Mouse (Mus musculus) midbrain, embryonic 12.5 days (tissue): Measurements from ENCODE around the gene Tbc1d9b. TPM values are rescaled to one million over a fixed set of nuclear protein-coding genes. Genes with fewer than 3 reads are reported as not detected.
"Not testable (repeated sequence)": the region's sequence is repeated elsewhere in the genome, so short reads cannot be mapped to it uniquely, and the experiment has no call there.

Source experiments
- ATAC-seq: fragments of 200-750 bp; cut with Nextera tagmentation; 2 replicates; pipeline ENCODE4 v1.8.0; 2017; ENCODE audit warnings: low read depth, moderate TSS enrichment, moderate library complexity; ENCODE audit not compliant: low FRiP score
- H3K27ac ChIP-seq: fragments of 300-500 bp; sonication (generic); replicated peaks from 2 replicates; pipeline ENCODE4 v1.5.1; 2016; ENCODE audit warnings: mild to moderate bottlenecking
- H3K27me3 ChIP-seq: fragments of 300-500 bp; sonication (generic); 2 replicates; pipeline ENCODE4 v1.6.1; 2016; ENCODE audit warnings: mild to moderate bottlenecking
- H3K36me3 ChIP-seq: fragments of 300-500 bp; sonication (generic); 2 replicates; pipeline ENCODE4 v1.6.1; 2016
- H3K4me1 ChIP-seq: fragments of 300-500 bp; sonication (generic); 2 replicates; pipeline ENCODE4 v1.6.1; 2016
- H3K4me2 ChIP-seq: fragments of 300-500 bp; sonication (generic); replicated peaks from 2 replicates; pipeline ENCODE4 v1.6.1; 2016; ENCODE audit warnings: mild to moderate bottlenecking, moderate library complexity
- H3K4me3 ChIP-seq: fragments of 300-500 bp; sonication (generic); 2 replicates; pipeline ENCODE4 v1.5.1; 2016; ENCODE audit warnings: mild to moderate bottlenecking
- H3K9ac ChIP-seq: fragments of 300-500 bp; sonication (generic); replicated peaks from 2 replicates; pipeline ENCODE4 v1.6.1; 2016; ENCODE audit warnings: mild to moderate bottlenecking, moderate library complexity
- H3K9me3 ChIP-seq: fragments of 300-500 bp; sonication (generic); 2 replicates; pipeline ENCODE4 v1.6.1; 2016; ENCODE audit warnings: mild to moderate bottlenecking
- WGBS: fragments of 180-500 bp; shearing (Covaris S2); methylation state at CpG from one replicate; pipeline ENCODE4 v1.1.7; 2016; 5-methylcytosine and 5-hydroxymethylcytosine counted together
- polyA plus RNA-seq: library from polyadenylated mRNA; unstranded; fragments of >200 nt; fragmentation: Nextera tagmentation; extraction: Ambion mirVana; gene quantifications from 2 replicates; pipeline ENCODE4 v1.2.1, GENCODE M21; 2016

Gene Tbc1d9b
- 41.1 and 45.2 TPM in 2 replicates for polyA plus RNA-seq

DNA sequence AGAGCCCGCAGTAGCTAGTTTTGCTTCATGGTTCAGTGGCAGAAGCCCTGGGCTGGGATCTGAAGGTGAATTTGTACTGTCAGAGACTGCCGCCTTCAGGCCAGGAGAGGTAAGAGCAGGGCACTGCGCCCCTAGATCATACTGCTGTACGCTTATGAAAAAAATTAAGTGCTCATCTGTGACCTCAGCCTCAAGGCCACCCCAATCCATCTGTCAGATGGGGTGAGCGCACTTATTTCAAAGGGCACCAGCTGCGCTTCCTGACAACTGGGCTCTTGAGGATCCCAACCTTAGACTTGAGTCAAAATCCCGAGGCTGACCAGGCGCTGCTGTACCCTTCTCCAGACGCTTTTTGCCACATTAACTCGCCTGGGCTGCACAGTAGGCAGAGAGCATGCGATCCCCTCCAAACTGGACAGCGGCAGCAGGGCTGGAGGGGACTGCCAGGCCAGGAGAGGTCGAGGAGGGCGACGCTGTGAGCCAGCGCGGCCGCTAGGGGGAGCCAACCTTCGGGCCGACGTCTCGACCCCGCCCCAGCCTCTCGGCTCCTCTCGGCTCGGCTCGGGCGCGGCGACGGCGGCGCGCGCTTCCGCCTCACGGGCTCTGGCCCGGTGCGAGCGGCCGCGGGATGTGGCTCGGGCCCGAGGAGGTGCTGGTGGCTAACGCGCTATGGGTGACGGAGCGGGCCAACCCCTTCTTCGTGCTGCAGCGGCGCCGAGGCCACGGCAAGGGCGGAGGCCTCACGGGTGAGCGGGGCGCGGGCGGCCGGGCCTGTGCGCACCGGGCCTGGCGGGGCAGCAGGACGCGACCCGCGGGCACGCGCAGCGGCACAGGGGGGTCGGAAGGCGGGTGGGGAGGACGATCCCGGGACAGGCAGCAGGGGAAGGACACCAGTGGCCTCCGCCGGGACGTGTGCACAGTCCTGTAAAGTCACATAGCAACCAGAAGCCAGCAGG lies at the start of gene Tbc1d9b:
TSS of gene Tbc1d9b (plus strand) at position 586 of the 956 bp plus-strand sequence.
- peaks cover 13% of the 10 kb centered on the region for H3K4me1 ChIP-seq
- no peaks in the 10 kb centered on the region for H3K27me3 ChIP-seq
- H3K4me3 ChIP-seq = peak within 1 kb of the TSS; percentile 63
- peak within 1 kb of the TSS; percentile 88 for H3K27ac ChIP-seq
- H3K36me3 ChIP-seq = peaks cover 8% of the 10 kb centered on the region
- WGBS = under 1% methylated on average over 77 of the region's 77 CpGs
- peak within 1 kb of the TSS; percentile 96 for H3K9ac ChIP-seq
- ATAC-seq = peak; percentile 94
- peak within 1 kb of the TSS; percentile 85 for H3K4me2 ChIP-seq
- no peaks in the 10 kb centered on the region for H3K9me3 ChIP-seq

DNA sequence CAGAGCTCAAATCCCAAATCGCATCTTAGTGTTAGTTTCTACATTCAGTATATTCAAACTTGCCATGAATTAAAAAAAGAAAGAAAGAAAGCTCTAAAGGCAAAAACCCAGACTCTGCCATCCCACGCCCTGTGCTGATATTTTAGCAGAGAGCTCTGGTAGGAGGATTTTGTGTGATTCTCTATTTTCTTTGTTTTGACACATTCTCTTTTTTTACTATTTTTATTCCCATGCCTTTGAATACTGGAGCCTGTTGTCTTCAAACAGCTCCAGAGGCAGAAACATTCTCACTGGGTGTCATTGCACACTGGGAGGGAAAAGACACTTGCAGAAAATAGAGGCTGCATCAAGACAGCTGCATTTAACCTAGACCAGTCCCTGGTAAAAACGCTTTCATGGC lies 45.0 kb upstream of the Tbc1d9b start:
- Histone ChIP-seq H3K9ac (no peak overlapping the region), H3K4me3 (no peak overlapping the region), H3K27ac (no peak overlapping the region), H3K4me2 (no peak overlapping the region), H3K36me3 (peaks cover 47% of the 10 kb centered on the region), H3K4me1 (peaks cover 12% of the 10 kb centered on the region), H3K27me3 (no peaks in the 10 kb centered on the region), H3K9me3 (no peaks in the 10 kb centered on the region)
- 94% methylated on average over 3 of the region's 3 CpGs for WGBS
- ATAC-seq = no peak

DNA sequence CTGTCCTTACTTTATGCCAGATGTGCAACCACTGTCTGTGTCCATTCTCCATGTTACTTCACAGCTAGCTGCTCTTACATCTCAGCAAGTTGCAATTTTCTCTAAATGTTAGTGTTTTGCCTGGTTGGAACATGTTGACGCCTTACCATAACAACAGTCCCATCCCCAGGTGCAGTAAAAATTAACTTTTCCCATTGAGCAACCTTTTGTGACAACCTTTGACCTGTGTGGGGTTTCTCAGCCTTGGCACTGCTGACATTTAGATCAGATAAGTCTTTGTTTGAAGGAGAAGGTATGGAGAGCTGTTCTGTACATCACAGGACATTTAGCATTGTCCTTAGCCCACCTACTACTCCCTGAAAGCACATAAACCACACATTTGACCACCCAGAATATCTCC lies 41.4 kb upstream of the Tbc1d9b start:
- Histone ChIP-seq H3K9me3 (no peaks in the 10 kb centered on the region), H3K27me3 (no peaks in the 10 kb centered on the region), H3K9ac (no peak overlapping the region), H3K4me1 (peaks cover 15% of the 10 kb centered on the region), H3K27ac (no peak overlapping the region), H3K4me3 (no peak overlapping the region), H3K36me3 (peaks cover 61% of the 10 kb centered on the region), H3K4me2 (no peak overlapping the region)
- no peak for ATAC-seq
- 90% methylated on average over 1 of the region's 1 CpGs for WGBS

DNA sequence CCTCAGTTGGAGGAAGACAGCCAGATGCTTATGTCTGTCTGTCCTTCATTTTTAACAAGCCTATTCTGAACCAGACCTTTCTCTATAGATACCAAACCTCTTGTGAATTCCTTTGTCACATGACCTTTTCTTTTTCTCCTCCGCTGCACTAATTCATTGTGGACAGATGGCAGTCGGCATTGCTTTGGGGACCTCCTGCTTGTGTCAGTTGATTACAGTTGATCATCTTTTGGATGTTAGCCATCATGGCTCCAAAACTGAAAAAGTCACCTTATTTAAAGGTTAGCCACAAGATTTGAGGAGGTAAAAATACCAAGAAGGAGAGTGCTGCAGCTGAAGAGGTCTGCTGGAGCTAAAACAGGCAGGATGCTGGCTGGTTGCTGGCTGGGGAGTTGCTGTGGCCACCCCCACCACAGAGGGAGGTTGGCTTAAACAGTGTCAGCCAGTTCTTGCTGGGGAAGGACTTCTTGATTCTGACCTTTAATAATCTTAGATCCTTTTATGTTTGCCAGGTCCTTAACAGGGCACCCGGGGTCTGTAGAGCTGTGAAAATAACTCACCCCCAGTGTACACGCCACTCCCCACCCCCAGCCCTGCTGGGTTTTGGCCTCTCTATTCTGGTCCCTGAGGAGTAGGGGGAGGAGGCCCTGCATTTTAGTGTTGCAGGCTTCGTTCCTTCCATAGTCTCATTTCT lies 40.1 kb upstream of the Tbc1d9b start:
- H3K36me3 ChIP-seq = peaks cover 69% of the 10 kb centered on the region
- H3K9ac ChIP-seq = no peak overlapping the region
- H3K4me2 ChIP-seq = no peak overlapping the region
- no peaks in the 10 kb centered on the region for H3K27me3 ChIP-seq
- 52% methylated on average over 5 of the region's 5 CpGs for WGBS
- H3K9me3 ChIP-seq = no peaks in the 10 kb centered on the region
- peak overlapping the region; percentile 35 for H3K27ac ChIP-seq
- H3K4me1 ChIP-seq = peaks cover 15% of the 10 kb centered on the region
- H3K4me3 ChIP-seq = no peak overlapping the region
- no peak for ATAC-seq

DNA sequence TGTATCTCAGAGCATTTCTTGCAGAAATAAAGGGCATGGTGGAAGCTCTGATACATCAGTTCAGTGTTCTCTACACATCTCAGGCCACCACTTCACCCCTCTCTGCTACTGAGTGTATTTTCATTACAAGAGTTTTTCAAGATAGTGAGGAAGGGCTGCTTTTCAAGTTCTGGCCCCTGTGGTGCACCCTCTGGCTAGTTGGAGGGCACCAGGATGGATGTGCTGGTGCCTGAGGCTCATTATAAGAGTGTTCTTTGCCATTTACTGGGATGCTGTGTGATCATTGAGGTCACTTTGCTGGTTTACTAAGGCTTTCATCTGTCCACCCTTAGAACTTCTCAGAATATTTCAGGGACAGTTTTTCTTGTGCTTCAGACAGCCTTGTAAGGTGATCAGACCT lies 39.5 kb upstream of the Tbc1d9b start:
- Histone ChIP-seq H3K4me1 (peaks cover 15% of the 10 kb centered on the region), H3K9ac (no peak overlapping the region), H3K4me2 (no peak overlapping the region), H3K9me3 (no peaks in the 10 kb centered on the region), H3K4me3 (no peak overlapping the region), H3K27ac (peak overlapping the region; percentile 35; the same call in 1 of the 2 replicates), H3K27me3 (no peaks in the 10 kb centered on the region), H3K36me3 (peaks cover 69% of the 10 kb centered on the region)
- ATAC-seq = no peak

DNA sequence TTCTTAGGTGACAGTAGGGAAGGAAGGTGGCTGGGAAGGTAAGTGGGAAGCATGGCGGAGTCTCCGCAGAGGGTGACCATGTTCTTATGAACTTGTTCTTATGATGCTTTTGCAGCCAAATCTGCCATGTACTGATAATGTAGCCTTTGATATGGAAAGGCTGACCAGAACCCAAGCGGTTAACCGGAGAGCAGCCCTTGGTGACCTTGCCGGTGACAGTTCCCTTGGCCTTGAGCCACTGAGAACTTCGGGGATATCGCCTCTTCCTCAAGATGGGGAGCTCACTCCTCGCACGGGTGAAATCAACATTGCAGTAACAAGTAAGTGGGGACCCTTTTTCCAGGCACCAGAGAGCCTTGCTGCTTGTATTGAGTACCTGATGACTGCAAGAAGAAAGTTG lies 35.5 kb upstream of the Tbc1d9b start:
- WGBS = 94% methylated on average over 9 of the region's 9 CpGs
- H3K9me3 ChIP-seq = no peaks in the 10 kb centered on the region
- H3K4me1 ChIP-seq = peaks cover 9% of the 10 kb centered on the region
- ATAC-seq = no peak
- H3K27me3 ChIP-seq = no peaks in the 10 kb centered on the region
- H3K27ac ChIP-seq = no peak overlapping the region
- H3K4me3 ChIP-seq = no peak overlapping the region
- peaks cover 80% of the 10 kb centered on the region for H3K36me3 ChIP-seq
- no peak overlapping the region for H3K4me2 ChIP-seq
- H3K9ac ChIP-seq = no peak overlapping the region

DNA sequence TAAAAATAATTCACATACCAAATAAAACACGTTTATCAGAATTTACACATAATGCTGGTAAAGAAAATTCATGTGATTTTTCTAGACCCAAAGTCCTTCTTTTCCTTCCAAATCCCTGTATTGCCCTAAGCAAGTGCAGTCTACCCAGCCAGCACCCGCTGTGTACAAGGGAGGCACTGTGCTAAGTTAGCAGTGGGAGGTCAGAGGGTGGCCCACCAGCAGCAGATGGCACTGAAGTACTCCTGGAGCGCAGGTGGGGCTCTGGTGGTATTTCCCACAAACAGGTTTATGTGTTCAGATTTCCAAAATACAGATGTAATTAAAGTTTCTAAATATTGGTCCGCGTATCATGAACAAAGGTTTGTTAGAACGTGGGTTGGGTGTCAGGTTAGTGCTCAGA lies 34.1 kb upstream of the Tbc1d9b start:
- Histone ChIP-seq H3K36me3 (peaks cover 69% of the 10 kb centered on the region), H3K4me1 (no peaks in the 10 kb centered on the region), H3K9me3 (no peaks in the 10 kb centered on the region), H3K4me2 (no peak overlapping the region), H3K27ac (no peak overlapping the region), H3K9ac (no peak overlapping the region), H3K27me3 (no peaks in the 10 kb centered on the region), H3K4me3 (no peak overlapping the region)
- WGBS = 98% methylated on average over 6 of the region's 6 CpGs
- no peak for ATAC-seq

DNA sequence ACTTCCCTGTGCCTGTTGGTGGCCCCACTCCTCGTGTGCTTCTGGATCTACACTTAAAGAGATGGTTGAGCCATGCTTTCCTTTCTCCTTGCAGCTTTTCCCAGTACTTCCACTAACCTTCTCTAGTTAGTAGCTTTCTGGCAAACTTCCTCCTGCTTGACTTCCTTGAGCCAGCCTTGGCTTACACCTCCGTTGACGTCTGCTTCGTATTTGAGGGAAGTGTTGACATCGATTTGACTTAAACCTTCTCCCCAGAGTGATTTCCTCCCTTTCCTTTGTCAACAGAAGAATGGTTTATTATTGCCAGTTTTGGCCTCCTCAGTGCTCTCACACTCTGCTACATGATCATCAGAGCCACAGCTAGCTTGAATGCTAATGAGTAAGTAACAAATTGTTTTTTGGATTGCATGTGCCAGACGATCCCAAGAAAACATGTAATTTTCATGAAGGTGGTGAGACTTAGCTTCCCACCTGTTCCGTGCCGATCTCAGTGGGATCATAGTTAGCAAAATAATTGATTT lies 32.2 kb upstream of the Tbc1d9b start:
- Histone ChIP-seq H3K4me1 (no peaks in the 10 kb centered on the region), H3K9ac (no peak overlapping the region), H3K4me3 (no peak overlapping the region), H3K27ac (no peak overlapping the region), H3K36me3 (peaks cover 59% of the 10 kb centered on the region), H3K27me3 (no peaks in the 10 kb centered on the region), H3K9me3 (no peaks in the 10 kb centered on the region), H3K4me2 (no peak overlapping the region)
- 91% methylated on average over 8 of the region's 8 CpGs for WGBS
- no peak for ATAC-seq

DNA sequence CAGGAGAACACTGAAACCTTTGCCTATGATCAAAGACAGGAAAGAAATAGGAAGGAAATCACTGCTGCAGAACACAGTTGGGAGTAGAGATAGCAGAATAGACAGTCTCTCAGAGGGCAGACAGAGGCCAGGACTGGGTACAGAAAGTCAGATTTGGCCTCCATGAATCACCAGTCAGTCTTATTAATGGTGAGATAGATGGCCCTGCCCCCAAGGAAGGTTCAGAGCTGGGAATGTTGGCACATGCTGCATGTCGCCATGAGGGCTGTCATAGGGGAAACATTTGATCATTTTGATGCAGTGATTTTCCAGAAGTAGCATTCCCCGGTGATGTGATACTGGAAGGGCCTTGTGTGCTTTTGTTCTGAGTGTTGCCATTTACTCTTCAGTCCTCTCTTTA lies 31.5 kb upstream of the Tbc1d9b start:
- no peak overlapping the region for H3K27ac ChIP-seq
- ATAC-seq = no peak
- H3K4me2 ChIP-seq = no peak overlapping the region
- H3K9me3 ChIP-seq = no peaks in the 10 kb centered on the region
- H3K9ac ChIP-seq = no peak overlapping the region
- H3K27me3 ChIP-seq = no peaks in the 10 kb centered on the region
- H3K36me3 ChIP-seq = peaks cover 59% of the 10 kb centered on the region
- no peak overlapping the region for H3K4me3 ChIP-seq
- no peaks in the 10 kb centered on the region for H3K4me1 ChIP-seq
- WGBS = 93% methylated on average over 2 of the region's 2 CpGs

DNA sequence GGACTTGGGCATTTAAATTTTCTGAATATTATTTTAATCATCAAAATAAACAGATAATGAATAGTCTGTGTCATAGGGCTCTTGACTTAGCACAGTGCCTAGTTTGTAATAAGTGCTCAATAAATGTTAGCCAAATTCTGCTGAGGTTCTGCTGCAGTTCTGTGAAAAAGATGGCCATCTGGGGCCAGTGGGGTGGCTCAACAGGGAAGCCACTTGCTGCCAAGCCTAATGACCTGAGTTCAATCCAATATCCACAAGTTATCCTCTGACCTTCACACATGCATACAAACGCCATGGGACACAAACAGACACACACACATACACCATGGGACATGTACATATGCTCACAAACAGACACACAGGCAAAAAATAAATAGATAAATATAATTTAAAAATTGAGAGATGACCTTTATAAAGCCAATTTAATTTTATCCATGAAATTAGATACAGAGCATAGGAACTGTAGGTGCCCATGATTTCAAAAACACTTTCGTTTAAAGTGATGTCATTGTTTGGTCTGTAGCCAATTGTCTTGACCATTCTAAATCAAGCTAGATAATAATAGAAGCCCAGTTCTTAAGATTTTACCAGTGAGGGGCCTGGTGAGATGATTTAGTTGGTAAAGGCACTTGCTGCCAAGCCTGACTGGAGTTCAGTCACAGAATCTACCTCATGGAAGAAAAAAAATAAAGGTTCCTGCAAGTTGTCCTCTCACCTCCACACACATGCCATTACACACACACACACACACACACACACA lies 30.5 kb upstream of the Tbc1d9b start:
- Histone ChIP-seq H3K4me3 (no peak overlapping the region), H3K27ac (no peak overlapping the region), H3K4me1 (no peaks in the 10 kb centered on the region), H3K9me3 (no peaks in the 10 kb centered on the region), H3K4me2 (no peak overlapping the region), H3K27me3 (no peaks in the 10 kb centered on the region), H3K36me3 (peaks cover 53% of the 10 kb centered on the region), H3K9ac (no peak overlapping the region)
- ATAC-seq = no peak
- 89% methylated on average over 2 of the region's 2 CpGs for WGBS

DNA sequence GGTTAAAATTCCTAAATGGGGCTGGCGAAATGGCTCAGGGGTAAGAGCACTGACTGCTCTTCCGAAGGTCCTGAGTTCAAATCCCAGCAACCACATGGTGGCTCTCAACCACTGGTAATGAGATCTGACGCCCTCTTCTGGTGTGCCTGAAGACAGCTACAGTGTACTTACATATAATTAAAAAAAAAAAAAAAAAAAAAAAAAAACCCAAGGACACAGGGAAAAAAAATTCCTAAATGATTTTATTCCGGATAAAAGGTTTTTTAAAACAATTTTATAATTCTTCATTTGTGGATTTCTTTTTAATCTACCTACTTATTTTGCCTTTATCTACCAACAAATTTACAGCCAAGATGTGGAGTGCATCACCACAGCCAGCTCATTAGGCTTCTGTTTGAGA lies 29.2 kb upstream of the Tbc1d9b start:
- not testable (repeated sequence) for H3K4me3 ChIP-seq, ATAC-seq, H3K4me2 ChIP-seq, H3K4me1 ChIP-seq, H3K27ac ChIP-seq, H3K9ac ChIP-seq, H3K27me3 ChIP-seq, H3K9me3 ChIP-seq
- 89% methylated on average over 4 of the region's 4 CpGs for WGBS
- H3K36me3 ChIP-seq = peaks cover 44% of the 10 kb centered on the region
